Mouse (Mus musculus) adrenal gland (tissue): ENCODE measurements around the gene Timm10.
"Not testable (repeated sequence)": the region's sequence is repeated elsewhere in the genome, so short reads cannot be mapped to it uniquely, and the experiment has no call there.

Experiments
- intact Hi-C: fragments of 180-260 bp; cut with DNase I; formaldehyde crosslinking; loops from one replicate; pipeline ENCODE4 v1.15.1; 2025
- long read RNA-seq, 2 experiments: library from polyadenylated mRNA; unstranded; transcript quantifications; one replicate each; pipeline ENCODE4 v2.0.0; 2020; ENCODE audit warnings: borderline replicate concordance in 1 of 2; ENCODE audit not compliant: insufficient replicate concordance in 1 of 2

Timm10 gene
- long read RNA-seq, experiment 1, transcript Timm10-201 (3 exons, 690 nt): major isoform, 44 of 44 reads
- long read RNA-seq, experiment 1, partial matches to known transcripts: 0 of 44 reads
- long read RNA-seq, experiment 1, other reads (novel, unspliced or antisense): 0 of 44 reads
- long read RNA-seq, experiment 2, transcript Timm10-201 (3 exons, 690 nt): major isoform, 43 of 44 reads
- long read RNA-seq, experiment 2, partial matches to known transcripts: 0 of 44 reads
- long read RNA-seq, experiment 2, other reads (novel, unspliced or antisense): 1 of 44 reads

- intact Hi-C loops: no loop called here
These were observed at the start of gene Timm10 for GRCm38 (mm10) chr2:84826488-84827282. TSS of gene Timm10 (plus strand) at chr2:84826997.

- intact Hi-C loops: no loop called here
These were observed 49.1 kb upstream of the Timm10 start for GRCm38 (mm10) chr2:84777706-84778105.

- intact Hi-C loops: no loop called here
These were observed 47.6 kb upstream of the Timm10 start for GRCm38 (mm10) chr2:84779210-84779609.

- intact Hi-C loops: no loop called here
These were observed 43.5 kb upstream of the Timm10 start for GRCm38 (mm10) chr2:84783315-84783714.

GRCm38 (mm10) chr2:84783840-84784566, 42.8 kb upstream of the Timm10 start:
- intact Hi-C loops: no loop called here

GRCm38 (mm10) chr2:84788316-84788715, 38.5 kb upstream of the Timm10 start:
- intact Hi-C loops: no loop called here

GRCm38 (mm10) chr2:84790418-84790817, 36.4 kb upstream of the Timm10 start:
- intact Hi-C loops: loop anchor here (5.0 kb wide), 1 partner anchor 48 kb away; the partner anchor contains the start of gene Gm19426

- intact Hi-C loops: loop anchor here (5.0 kb wide), 1 partner anchor 50 kb away; the partner anchor contains the start of gene Gm19426
These were observed 34.3 kb upstream of the Timm10 start for GRCm38 (mm10) chr2:84792516-84792915.

- intact Hi-C loops: loop anchor here (5.0 kb wide), 1 partner anchor 51 kb away; the partner anchor contains the start of gene Gm19426
These were observed 33.6 kb upstream of the Timm10 start for GRCm38 (mm10) chr2:84793154-84793553.

- intact Hi-C loops: loop anchor here (5.0 kb wide), 1 partner anchor 52 kb away; the partner anchor contains the start of gene Gm19426
These were observed 32.9 kb upstream of the Timm10 start for GRCm38 (mm10) chr2:84793871-84794270.

GRCm38 (mm10) chr2:84797833-84798492, 28.8 kb upstream of the Timm10 start:
- intact Hi-C loops: no loop called here

- intact Hi-C loops: no loop called here
These were observed 28.3 kb upstream of the Timm10 start, which contains the start of gene Ube2l6 for GRCm38 (mm10) chr2:84798493-84798921. TSS of gene Ube2l6 (plus strand) at chr2:84798828.

- intact Hi-C loops: no loop called here
These were observed 27.7 kb upstream of the Timm10 start for GRCm38 (mm10) chr2:84799041-84799561.

- intact Hi-C loops: no loop called here
These were observed 26.5 kb upstream of the Timm10 start for GRCm38 (mm10) chr2:84800304-84800703.

GRCm38 (mm10) chr2:84801223-84801622, 25.6 kb upstream of the Timm10 start:
- intact Hi-C loops: not testable (repeated sequence)

GRCm38 (mm10) chr2:84803963-84804362, 22.8 kb upstream of the Timm10 start:
- intact Hi-C loops: no loop called here

- intact Hi-C loops: no loop called here
These were observed 20.3 kb upstream of the Timm10 start for GRCm38 (mm10) chr2:84806546-84806945.

GRCm38 (mm10) chr2:84809330-84809729, 17.5 kb upstream of the Timm10 start:
- intact Hi-C loops: no loop called here

GRCm38 (mm10) chr2:84810526-84810885, 16.3 kb upstream of the Timm10 start:
- intact Hi-C loops: no loop called here

- intact Hi-C loops: no loop called here
These were observed 15.8 kb upstream of the Timm10 start for GRCm38 (mm10) chr2:84810886-84811577.
